Mouse (Mus musculus) kidney, adult 2 months (tissue): ENCODE measurements around the gene Cmc4.

Source experiments
- CTCF ChIP-seq: fragments of 200-500 bp; conservative IDR thresholded peaks from 2 replicates; pipeline ENCODE4 v1.5.1; 2011; ENCODE audit warnings: low read depth, mild to moderate bottlenecking, control low read depth, low read length, moderate library complexity, mixed read lengths; ENCODE audit not compliant: insufficient read depth, insufficient read length
- POLR2A ChIP-seq: fragments of 200-500 bp; IDR thresholded peaks from one replicate; pipeline ENCODE4 v1.6.1; 2011; ENCODE audit warnings: low read depth, low read length, control low read depth

GRCm38 (mm10) chrX:75382195-75382771 is 34.1 kb downstream of the Cmc4 start, which contains the start of the genes Fundc2 and F8:
- no peak for TF ChIP-seq POLR2A
- no peak for TF ChIP-seq CTCF
